Mouse (Mus musculus) liver, embryonic 11.5 days (tissue): ENCODE results near the gene Tmem37. TPM values are rescaled to one million over a fixed set of nuclear protein-coding genes. Genes with fewer than 3 reads are reported as not detected.
A peak's percentile ranks its signal among the peaks of the same experiment; 100 is the strongest.

Source experiments
- ATAC-seq: fragments of 200-750 bp; cut with Nextera tagmentation; replicated peaks from 2 replicates; pipeline ENCODE4 v1.8.0; 2017; ENCODE audit warnings: moderate number of reproducible peaks, mild to moderate bottlenecking, moderate TSS enrichment, moderate library complexity; ENCODE audit not compliant: low FRiP score
- DNase-seq: peaks from one replicate; pipeline ENCODE4 v3.0.0-alpha.2; 2017; ENCODE audit warnings: low spot score
- H3K27ac ChIP-seq: fragments of 300-500 bp; sonication (generic); 2 replicates; pipeline ENCODE4 v1.5.1; 2014; ENCODE audit warnings: mild to moderate bottlenecking, low read depth, low read length, control low read depth
- H3K27me3 ChIP-seq: fragments of 300-500 bp; sonication (generic); replicated peaks from 2 replicates; pipeline ENCODE4 v1.6.1; 2014; ENCODE audit warnings: low read length, mixed read lengths; ENCODE audit not compliant: control insufficient read depth, insufficient read depth
- H3K36me3 ChIP-seq: fragments of 300-500 bp; sonication (generic); 2 replicates; pipeline ENCODE4 v1.6.1; 2014; ENCODE audit warnings: mild to moderate bottlenecking, low read length, moderate library complexity, mixed read lengths; ENCODE audit not compliant: control insufficient read depth, insufficient read depth
- H3K4me1 ChIP-seq: fragments of 300-500 bp; sonication (generic); replicated peaks from 2 replicates; pipeline ENCODE4 v1.6.1; 2014; ENCODE audit warnings: low read length, mixed read lengths; ENCODE audit not compliant: control insufficient read depth, insufficient read depth
- H3K4me2 ChIP-seq: fragments of 300-500 bp; sonication (generic); 2 replicates; pipeline ENCODE4 v1.6.1; 2014; ENCODE audit warnings: mild to moderate bottlenecking, control low read depth, moderate library complexity
- H3K4me3 ChIP-seq: fragments of 300-500 bp; sonication (generic); 2 replicates; pipeline ENCODE4 v1.5.1; 2014; ENCODE audit warnings: low read depth, low read length, control low read depth
- H3K9ac ChIP-seq: fragments of 300-500 bp; sonication (generic); 2 replicates; pipeline ENCODE4 v1.6.1; 2014; ENCODE audit warnings: low read depth, low read length, control low read depth
- H3K9me3 ChIP-seq: fragments of 300-500 bp; sonication (generic); 2 replicates; pipeline ENCODE4 v1.6.1; 2016; ENCODE audit warnings: low read length, inconsistent platforms, mixed read lengths; ENCODE audit not compliant: control insufficient read depth
- WGBS: fragments of 180-500 bp; shearing (Covaris S2); extraction: QIAGEN DNeasy Blood & Tissue Kit; methylation state at CpG from one replicate; pipeline ENCODE4 v1.1.7; 2014; 5-methylcytosine and 5-hydroxymethylcytosine counted together
- polyA plus RNA-seq: library from polyadenylated mRNA; unstranded; fragments of >200 nt; fragmentation: Nextera tagmentation; extraction: Ambion mirVana; gene quantifications from 2 replicates; pipeline ENCODE4 v1.2.1, GENCODE M21; 2014

Tmem37 gene
- polyA plus RNA-seq, 1 experiment from 2014 or later = 40.7 TPM

GRCm38 (mm10) chr1:120116106-120116505, 42.2 kb upstream of the Tmem37 start:
- ATAC-seq (no peak), DNase-seq (no peak)
- Histone ChIP-seq H3K27me3 (no peaks in the 10 kb centered on the region), H3K36me3 (peaks cover 29% of the 10 kb centered on the region), H3K27ac (no peak overlapping the region), H3K4me3 (no peak overlapping the region), H3K4me1 (peaks cover 17% of the 10 kb centered on the region), H3K9me3 (peaks cover 6% of the 10 kb centered on the region; the same call in 1 of the 2 replicates), H3K4me2 (no peak overlapping the region), H3K9ac (no peak overlapping the region)
- 93% methylated on average over 11 of the region's 11 CpGs for WGBS

- H3K4me2 ChIP-seq = no peak overlapping the region
- peaks cover 6% of the 10 kb centered on the region; the same call in 1 of the 2 replicates for H3K9me3 ChIP-seq
- H3K4me3 ChIP-seq = no peak overlapping the region
- peaks cover 17% of the 10 kb centered on the region for H3K4me1 ChIP-seq
- H3K36me3 ChIP-seq = peaks cover 29% of the 10 kb centered on the region
- no peaks in the 10 kb centered on the region for H3K27me3 ChIP-seq
- no peak overlapping the region for H3K9ac ChIP-seq
- H3K27ac ChIP-seq = no peak overlapping the region
- DNase-seq (no peak), ATAC-seq (no peak)
- WGBS = 88% methylated on average over 9 of the region's 9 CpGs
Measured at GRCm38 (mm10) chr1:120115671-120116081, 41.8 kb upstream of the Tmem37 start.

GRCm38 (mm10) chr1:120112251-120113187, 38.6 kb upstream of the Tmem37 start:
- no peak for DNase-seq
- WGBS = 59% methylated on average over 12 of the region's 12 CpGs
- ATAC-seq = peak; percentile 50
- H3K27me3 ChIP-seq = no peaks in the 10 kb centered on the region
- H3K9ac ChIP-seq = no peak overlapping the region
- peaks cover 29% of the 10 kb centered on the region for H3K36me3 ChIP-seq
- H3K4me2 ChIP-seq = no peak overlapping the region
- no peak overlapping the region for H3K27ac ChIP-seq
- no peak overlapping the region for H3K4me3 ChIP-seq
- H3K9me3 ChIP-seq = peaks cover 6% of the 10 kb centered on the region; the same call in 1 of the 2 replicates
- peaks cover 7% of the 10 kb centered on the region for H3K4me1 ChIP-seq

GRCm38 (mm10) chr1:120111766-120112165, 37.9 kb upstream of the Tmem37 start:
- Histone ChIP-seq H3K4me2 (no peak overlapping the region), H3K27me3 (no peaks in the 10 kb centered on the region), H3K27ac (no peak overlapping the region), H3K4me3 (no peak overlapping the region), H3K9me3 (peaks cover 6% of the 10 kb centered on the region; the same call in 1 of the 2 replicates), H3K4me1 (peaks cover 7% of the 10 kb centered on the region), H3K36me3 (peaks cover 29% of the 10 kb centered on the region), H3K9ac (no peak overlapping the region)
- DNase-seq = no peak
- no peak for ATAC-seq
- 90% methylated on average over 8 of the region's 8 CpGs for WGBS

- Histone ChIP-seq H3K4me2 (no peak overlapping the region), H3K4me3 (no peak overlapping the region), H3K9ac (no peak overlapping the region), H3K36me3 (peaks cover 14% of the 10 kb centered on the region), H3K27me3 (no peaks in the 10 kb centered on the region), H3K27ac (no peak overlapping the region), H3K4me1 (peaks cover 7% of the 10 kb centered on the region), H3K9me3 (peaks cover 5% of the 10 kb centered on the region; the same call in 1 of the 2 replicates)
- 84% methylated on average over 19 of the region's 19 CpGs for WGBS
- no peak for ATAC-seq
- DNase-seq = no peak
Measured at GRCm38 (mm10) chr1:120109741-120110432, 36.0 kb upstream of the Tmem37 start.

GRCm38 (mm10) chr1:120105556-120105959, 31.7 kb upstream of the Tmem37 start:
- Histone ChIP-seq H3K4me2 (no peak overlapping the region), H3K36me3 (no peaks in the 10 kb centered on the region), H3K4me3 (no peak overlapping the region), H3K27me3 (no peaks in the 10 kb centered on the region), H3K27ac (no peak overlapping the region), H3K4me1 (no peaks in the 10 kb centered on the region), H3K9ac (no peak overlapping the region), H3K9me3 (no peaks in the 10 kb centered on the region)
- DNase-seq (no peak), ATAC-seq (no peak)
- 72% methylated on average over 5 of the region's 5 CpGs for WGBS

- H3K36me3 ChIP-seq = no peaks in the 10 kb centered on the region
- no peaks in the 10 kb centered on the region for H3K9me3 ChIP-seq
- H3K27ac ChIP-seq = no peak overlapping the region
- no peak overlapping the region for H3K4me2 ChIP-seq
- no peak overlapping the region for H3K9ac ChIP-seq
- no peak overlapping the region for H3K4me3 ChIP-seq
- H3K27me3 ChIP-seq = no peaks in the 10 kb centered on the region
- DNase-seq = no peak
- no peak for ATAC-seq
- 83% methylated on average over 3 of the region's 3 CpGs for WGBS
- no peaks in the 10 kb centered on the region for H3K4me1 ChIP-seq
Measured at GRCm38 (mm10) chr1:120101227-120101609, 27.3 kb upstream of the Tmem37 start.

GRCm38 (mm10) chr1:120100456-120101226, 26.8 kb upstream of the Tmem37 start:
- H3K9me3 ChIP-seq = no peaks in the 10 kb centered on the region
- DNase-seq (no peak), ATAC-seq (no peak)
- WGBS = 76% methylated on average over 8 of the region's 8 CpGs
- H3K36me3 ChIP-seq = no peaks in the 10 kb centered on the region
- no peaks in the 10 kb centered on the region for H3K27me3 ChIP-seq
- H3K4me2 ChIP-seq = no peak overlapping the region
- no peak overlapping the region for H3K4me3 ChIP-seq
- no peak overlapping the region for H3K27ac ChIP-seq
- H3K4me1 ChIP-seq = no peaks in the 10 kb centered on the region
- no peak overlapping the region for H3K9ac ChIP-seq
